Mouse (Mus musculus): ENCODE measurements at regions not wholly inside any gene's neighbourhood (a gene's known extent, or its start where the extent isn't known, plus 50 kb on each side); places are given as distances from the start of the nearest gene placed in this dataset.
A peak's percentile ranks its signal among the peaks of the same experiment; 100 is the strongest.

DNA sequence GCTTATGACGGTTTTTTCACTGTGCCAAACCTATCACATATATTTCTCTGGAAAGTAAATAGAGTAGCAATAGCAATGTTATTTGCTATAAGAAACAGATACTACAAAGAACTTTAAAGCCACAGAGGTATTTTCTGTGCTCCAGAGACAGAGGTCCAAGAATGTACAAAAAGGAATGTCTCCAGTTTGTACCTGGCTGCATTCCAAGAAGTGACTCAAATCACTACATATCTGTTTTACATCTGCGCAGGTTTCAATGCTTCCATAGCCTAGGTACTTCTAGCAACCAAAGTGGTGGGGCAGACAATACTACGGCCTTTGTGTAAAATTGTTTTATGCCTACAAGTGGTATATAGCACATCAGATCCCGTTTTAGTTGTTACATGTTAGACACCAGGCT, 620.7 kb upstream of the Klf6 start:
- ATAC-seq = no peak
- Histone ChIP-seq H3K4me2 (replicated peaks) (no peak overlapping the region), H3K4me1 (replicated peaks) (no peaks in the 10 kb centered on the region), H3K9ac (no peak overlapping the region), H3K9me3 (no peaks in the 10 kb centered on the region), H3K27me3 (replicated peaks) (no peaks in the 10 kb centered on the region), H3K27ac (no peak overlapping the region), H3K4me3 (replicated peaks) (no peak overlapping the region), H3K36me3 (no peaks in the 10 kb centered on the region)
- WGBS = 59% methylated on average over 4 of the region's 4 CpGs

- no peaks in the 10 kb centered on the region for H3K36me3 ChIP-seq
- no peak for ATAC-seq
- 56% methylated on average over 2 of the region's 2 CpGs for WGBS
- no peaks in the 10 kb centered on the region for H3K4me1 ChIP-seq (replicated peaks)
- H3K4me3 ChIP-seq (replicated peaks) = no peak overlapping the region
- no peak overlapping the region for H3K27ac ChIP-seq
- no peaks in the 10 kb centered on the region for H3K9me3 ChIP-seq
- no peak overlapping the region for H3K4me2 ChIP-seq (replicated peaks)
- H3K9ac ChIP-seq = no peak overlapping the region
- H3K27me3 ChIP-seq (replicated peaks) = no peaks in the 10 kb centered on the region
Observed at GRCm38 (mm10) chr13:5242782-5243181, 618.5 kb upstream of the Klf6 start.

DNA sequence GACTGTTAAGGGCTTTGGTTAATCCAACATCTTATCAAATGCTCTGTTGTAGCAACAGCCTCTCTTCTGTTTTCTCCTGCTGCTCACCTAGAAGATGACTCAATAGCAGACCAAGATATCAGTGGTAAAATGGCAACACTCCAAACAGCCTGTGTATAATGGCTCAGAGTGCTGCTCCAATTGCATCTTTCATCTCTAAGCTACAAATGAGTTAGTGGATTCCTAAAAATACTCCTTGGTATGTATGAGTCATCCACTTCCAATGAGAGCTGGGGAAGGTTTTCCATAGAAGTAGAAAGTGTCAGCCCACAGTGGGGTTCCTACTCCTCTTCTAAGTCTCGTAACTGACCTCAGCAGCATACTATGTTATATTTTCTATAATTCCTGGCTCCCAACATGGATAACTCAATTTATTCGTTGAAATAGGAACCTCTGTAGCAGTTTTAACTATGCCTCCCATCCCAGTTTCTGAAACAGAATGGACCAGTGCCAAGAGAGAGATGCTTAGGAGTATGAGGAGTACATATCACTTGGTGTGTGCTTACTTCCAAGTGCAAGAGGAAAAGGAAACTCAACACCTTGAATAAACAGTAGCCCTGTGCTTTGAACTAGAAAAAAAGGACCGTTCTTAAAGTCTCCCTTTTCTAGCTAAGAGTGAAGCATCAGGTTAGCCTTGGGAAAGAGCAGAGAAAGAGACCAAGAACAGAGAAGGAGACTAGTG, 612.5 kb upstream of the Klf6 start:
- H3K4me3 ChIP-seq (replicated peaks) = no peak overlapping the region
- no peaks in the 10 kb centered on the region for H3K36me3 ChIP-seq
- ATAC-seq = peak; percentile 51
- H3K9me3 ChIP-seq = no peaks in the 10 kb centered on the region
- 47% methylated on average over 3 of the region's 3 CpGs for WGBS
- H3K9ac ChIP-seq = no peak overlapping the region
- H3K4me1 ChIP-seq (replicated peaks) = no peaks in the 10 kb centered on the region
- H3K27me3 ChIP-seq (replicated peaks) = no peaks in the 10 kb centered on the region
- no peak overlapping the region for H3K27ac ChIP-seq
- no peak overlapping the region for H3K4me2 ChIP-seq (replicated peaks)

- Histone ChIP-seq H3K9me3 (no peaks in the 10 kb centered on the region), H3K9ac (no peak overlapping the region), H3K27me3 (replicated peaks) (no peaks in the 10 kb centered on the region), H3K4me1 (replicated peaks) (no peaks in the 10 kb centered on the region), H3K4me3 (replicated peaks) (no peak overlapping the region), H3K4me2 (replicated peaks) (no peak overlapping the region), H3K36me3 (no peaks in the 10 kb centered on the region), H3K27ac (no peak overlapping the region)
- no peak for ATAC-seq
- WGBS = 65% methylated on average over 6 of the region's 6 CpGs
Observed at GRCm38 (mm10) chr13:5257891-5258660, 603.2 kb upstream of the Klf6 start.

DNA sequence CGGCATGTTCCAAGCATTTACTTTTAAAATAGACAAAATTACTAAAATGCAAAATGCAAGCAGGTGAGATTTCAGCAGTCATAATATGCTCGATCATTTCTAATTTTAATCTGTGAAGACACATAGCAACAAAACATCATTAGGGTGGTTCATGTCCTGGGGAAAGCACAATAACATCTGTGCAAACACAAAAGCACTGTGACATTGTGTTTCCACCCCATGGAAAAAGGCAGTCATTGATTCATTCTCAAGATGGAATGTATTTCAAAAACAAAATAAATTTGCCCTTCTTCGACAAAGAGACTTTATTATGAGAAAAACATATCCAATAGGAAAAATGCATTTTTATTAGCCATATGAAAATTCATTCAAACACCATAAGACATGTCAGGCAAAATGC, 601.5 kb upstream of the Klf6 start:
- ATAC-seq = no peak

GRCm38 (mm10) chr13:5272506-5273192, 588.6 kb upstream of the Klf6 start:
- H3K27ac ChIP-seq = no peak overlapping the region
- no peak overlapping the region for H3K4me3 ChIP-seq (replicated peaks)
- no peak overlapping the region for H3K9ac ChIP-seq
- ATAC-seq = no peak
- no peaks in the 10 kb centered on the region for H3K36me3 ChIP-seq
- H3K9me3 ChIP-seq = no peaks in the 10 kb centered on the region
- H3K4me1 ChIP-seq (replicated peaks) = no peaks in the 10 kb centered on the region
- 71% methylated on average over 1 of the region's 1 CpGs for WGBS
- no peaks in the 10 kb centered on the region for H3K27me3 ChIP-seq (replicated peaks)
- H3K4me2 ChIP-seq (replicated peaks) = no peak overlapping the region

More for the DNA sequence above, 601.5 kb upstream of the Klf6 start:
- Histone ChIP-seq H3K4me2 (replicated peaks) (no peak overlapping the region), H3K36me3 (no peaks in the 10 kb centered on the region), H3K4me3 (replicated peaks) (no peak overlapping the region), H3K27ac (no peak overlapping the region), H3K27me3 (replicated peaks) (no peaks in the 10 kb centered on the region), H3K4me1 (replicated peaks) (no peaks in the 10 kb centered on the region), H3K9ac (no peak overlapping the region), H3K9me3 (no peaks in the 10 kb centered on the region)
- 85% methylated on average over 3 of the region's 3 CpGs for WGBS

DNA sequence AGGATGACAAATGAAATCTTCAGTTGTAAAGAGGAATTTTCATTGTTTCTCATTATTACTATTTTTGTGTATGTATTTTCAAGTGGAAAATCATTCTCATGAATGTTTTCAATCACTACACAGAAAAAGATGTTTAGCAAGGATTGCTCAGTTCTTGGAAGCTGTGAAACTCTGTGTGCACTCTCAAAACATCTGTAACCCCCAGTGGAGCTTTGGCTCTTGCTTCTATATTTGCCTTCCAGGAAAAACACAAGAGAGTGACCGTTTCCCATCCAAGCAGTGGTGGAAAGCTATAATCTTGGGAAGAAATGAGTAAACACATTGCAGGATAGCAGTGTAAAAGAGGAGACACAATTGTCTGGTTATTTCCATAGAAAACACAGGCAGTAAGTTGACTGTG, 584.7 kb upstream of the Klf6 start:
- H3K9me3 ChIP-seq = no peaks in the 10 kb centered on the region
- H3K4me1 ChIP-seq (replicated peaks) = no peaks in the 10 kb centered on the region
- WGBS = 53% methylated on average over 1 of the region's 1 CpGs
- H3K27me3 ChIP-seq (replicated peaks) = no peaks in the 10 kb centered on the region
- H3K36me3 ChIP-seq = no peaks in the 10 kb centered on the region
- ATAC-seq = no peak
- no peak overlapping the region for H3K4me3 ChIP-seq (replicated peaks)
- no peak overlapping the region for H3K9ac ChIP-seq
- no peak overlapping the region for H3K4me2 ChIP-seq (replicated peaks)
- H3K27ac ChIP-seq = no peak overlapping the region

DNA sequence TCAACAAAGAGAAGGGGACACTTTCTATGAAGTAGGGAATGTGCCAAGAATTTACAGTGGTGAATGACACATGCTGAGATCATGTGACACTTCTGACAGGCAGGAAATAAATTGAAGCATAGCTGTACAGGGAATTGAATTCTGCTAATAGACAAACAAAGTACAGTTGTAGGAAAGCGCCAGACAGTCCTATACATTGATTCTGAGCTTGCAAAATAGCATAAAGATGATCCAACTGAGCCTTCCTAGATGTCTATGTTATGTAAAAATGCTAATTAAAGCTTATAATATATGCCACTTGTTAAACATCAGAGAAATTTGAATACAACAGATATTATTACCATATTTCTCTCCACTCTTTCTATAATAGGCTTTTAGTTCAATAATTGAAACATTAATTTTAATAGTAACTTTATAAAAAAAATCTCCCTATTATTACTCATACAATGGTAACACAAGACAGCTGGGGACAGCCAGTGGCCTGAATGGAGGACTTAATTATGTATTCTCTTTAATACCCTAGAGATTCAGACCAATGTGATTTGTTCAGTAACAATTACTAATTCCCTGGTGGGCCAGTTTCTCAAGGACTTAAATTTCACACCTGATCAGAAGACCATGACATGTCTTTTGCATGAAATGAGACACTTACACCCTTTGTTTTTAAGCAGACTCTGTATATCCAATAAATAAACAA, 571.4 kb upstream of the Klf6 start:
- Histone ChIP-seq H3K27me3 (replicated peaks) (no peaks in the 10 kb centered on the region), H3K4me3 (replicated peaks) (no peak overlapping the region), H3K4me1 (replicated peaks) (no peaks in the 10 kb centered on the region), H3K9ac (no peak overlapping the region), H3K9me3 (no peaks in the 10 kb centered on the region), H3K36me3 (no peaks in the 10 kb centered on the region), H3K4me2 (replicated peaks) (no peak overlapping the region), H3K27ac (no peak overlapping the region)
- no peak for ATAC-seq
- 76% methylated on average over 1 of the region's 1 CpGs for WGBS

GRCm38 (mm10) chr13:5302141-5302540, 559.1 kb upstream of the Klf6 start:
- Histone ChIP-seq H3K4me2 (replicated peaks) (no peak overlapping the region), H3K27ac (no peak overlapping the region), H3K4me3 (replicated peaks) (no peak overlapping the region), H3K36me3 (no peaks in the 10 kb centered on the region), H3K27me3 (replicated peaks) (no peaks in the 10 kb centered on the region), H3K4me1 (replicated peaks) (no peaks in the 10 kb centered on the region), H3K9ac (no peak overlapping the region), H3K9me3 (no peaks in the 10 kb centered on the region)
- ATAC-seq = no peak
- 42% methylated on average over 1 of the region's 1 CpGs for WGBS

- Histone ChIP-seq H3K4me2 (replicated peaks) (no peak overlapping the region), H3K4me1 (replicated peaks) (no peaks in the 10 kb centered on the region), H3K9ac (no peak overlapping the region), H3K9me3 (no peaks in the 10 kb centered on the region), H3K36me3 (no peaks in the 10 kb centered on the region), H3K4me3 (replicated peaks) (no peak overlapping the region), H3K27me3 (replicated peaks) (no peaks in the 10 kb centered on the region), H3K27ac (no peak overlapping the region)
- 45% methylated on average over 4 of the region's 4 CpGs for WGBS
- no peak for ATAC-seq
Observed at GRCm38 (mm10) chr13:5306688-5307087, 554.6 kb upstream of the Klf6 start.

DNA sequence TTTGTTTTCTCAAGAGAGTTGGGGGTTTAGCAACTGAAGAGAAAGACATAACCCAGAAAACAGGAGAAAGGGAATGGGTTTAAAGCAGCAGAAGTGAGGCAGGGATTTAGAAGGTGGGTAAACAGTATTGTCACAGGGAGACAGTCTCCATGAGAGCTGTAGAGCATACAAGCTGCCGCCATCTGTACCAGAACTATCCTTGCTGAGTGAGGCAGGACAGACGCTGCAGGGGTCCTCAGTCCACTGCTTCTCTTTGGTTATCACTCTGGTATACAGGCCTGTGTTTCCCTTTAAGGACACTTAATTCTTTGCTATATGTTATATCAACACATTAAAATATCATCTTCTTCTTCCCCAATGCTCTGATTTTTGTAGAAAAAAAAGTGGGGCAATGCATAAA, 548.0 kb upstream of the Klf6 start:
- no peak overlapping the region for H3K4me2 ChIP-seq (replicated peaks)
- WGBS = 56% methylated on average over 2 of the region's 2 CpGs
- no peaks in the 10 kb centered on the region for H3K27me3 ChIP-seq (replicated peaks)
- H3K4me3 ChIP-seq (replicated peaks) = no peak overlapping the region
- no peak for ATAC-seq
- H3K36me3 ChIP-seq = no peaks in the 10 kb centered on the region
- H3K9me3 ChIP-seq = no peaks in the 10 kb centered on the region
- no peak overlapping the region for H3K9ac ChIP-seq
- no peak overlapping the region for H3K27ac ChIP-seq
- H3K4me1 ChIP-seq (replicated peaks) = no peaks in the 10 kb centered on the region

- Histone ChIP-seq H3K27me3 (replicated peaks) (no peaks in the 10 kb centered on the region), H3K9ac (no peak overlapping the region), H3K36me3 (no peaks in the 10 kb centered on the region), H3K4me1 (replicated peaks) (no peaks in the 10 kb centered on the region), H3K4me3 (replicated peaks) (no peak overlapping the region), H3K4me2 (replicated peaks) (no peak overlapping the region), H3K27ac (no peak overlapping the region), H3K9me3 (no peaks in the 10 kb centered on the region)
- WGBS = 49% methylated on average over 1 of the region's 1 CpGs
- ATAC-seq = no peak
Observed at GRCm38 (mm10) chr13:5315011-5315410, 546.3 kb upstream of the Klf6 start.

Measured in intestine, embryonic 15.5 days (tissue).